Mouse (Mus musculus) gastrocnemius, postnatal 25 days (tissue): ENCODE results near the gene Pax1. TPM values are rescaled to one million over a fixed set of nuclear protein-coding genes. Genes with fewer than 3 reads are reported as not detected.

Experiments
- DNase-seq: peaks from one replicate; pipeline ENCODE4 v3.0.0; 2022
- long read RNA-seq, 2 experiments: library from polyadenylated mRNA; stranded (forward); transcript quantifications; one replicate each; pipeline ENCODE4 v2.0.0; 2021
- total RNA-seq, 2 experiments: library from RNA; stranded (reverse); gene quantifications; 1 replicate in 1 of 2; 2 replicates in 1 of 2; pipeline ENCODE4 v1.2.3; 2021

Gene Pax1
- not detected for total RNA-seq
- long read RNA-seq, experiment 1 = 0 reads
- long read RNA-seq, experiment 2 = 0 reads

- DNase-seq = no peak
These were observed at the start of gene Pax1 for GRCm38 (mm10) chr2:147361581-147361980. Gene Pax1, plus strand, starts transcription at chr2:147361925.

- no peak for DNase-seq
These were observed 40.7 kb upstream of the Pax1 start for GRCm38 (mm10) chr2:147321036-147321435.

- DNase-seq = no peak
These were observed 36.5 kb upstream of the Pax1 start for GRCm38 (mm10) chr2:147325178-147325577.

GRCm38 (mm10) chr2:147332731-147333130 lies 29.0 kb upstream of the Pax1 start:
- DNase-seq = no peak

- DNase-seq = no peak
These were observed 23.0 kb upstream of the Pax1 start for GRCm38 (mm10) chr2:147338729-147339128.

GRCm38 (mm10) chr2:147339796-147340195 lies 21.9 kb upstream of the Pax1 start:
- DNase-seq = no peak

GRCm38 (mm10) chr2:147342198-147342597 lies 19.5 kb upstream of the Pax1 start:
- DNase-seq = no peak

GRCm38 (mm10) chr2:147359716-147360115 lies 2.0 kb upstream of the Pax1 start:
- DNase-seq = no peak

GRCm38 (mm10) chr2:147360401-147360800 lies 1.3 kb upstream of the Pax1 start:
- no peak for DNase-seq

GRCm38 (mm10) chr2:147360856-147361255 lies 869 bp upstream of the Pax1 start:
- DNase-seq = no peak

- no peak for DNase-seq
These were observed 591 bp downstream of the Pax1 start for GRCm38 (mm10) chr2:147362316-147362715.

- DNase-seq = no peak
These were observed 1.8 kb downstream of the Pax1 start for GRCm38 (mm10) chr2:147363401-147364130.

GRCm38 (mm10) chr2:147364198-147364597 lies 2.5 kb downstream of the Pax1 start:
- DNase-seq = no peak

- DNase-seq = no peak
These were observed 3.5 kb downstream of the Pax1 start for GRCm38 (mm10) chr2:147364982-147365907.

GRCm38 (mm10) chr2:147365908-147366630 lies 4.3 kb downstream of the Pax1 start:
- DNase-seq = no peak

GRCm38 (mm10) chr2:147367246-147367820 lies 5.6 kb downstream of the Pax1 start:
- no peak for DNase-seq

- no peak for DNase-seq
These were observed 6.3 kb downstream of the Pax1 start for GRCm38 (mm10) chr2:147367911-147368591.

- DNase-seq = no peak
These were observed 7.8 kb downstream of the Pax1 start for GRCm38 (mm10) chr2:147369561-147369960.

GRCm38 (mm10) chr2:147370091-147370490 lies 8.4 kb downstream of the Pax1 start:
- DNase-seq = no peak

GRCm38 (mm10) chr2:147371289-147371688 lies 9.6 kb downstream of the Pax1 start:
- DNase-seq = no peak

GRCm38 (mm10) chr2:147371840-147372239 lies 10.1 kb downstream of the Pax1 start:
- DNase-seq = no peak
